Mouse (Mus musculus): ENCODE results near the gene Bcl11b. TPM values are rescaled to one million over a fixed set of nuclear protein-coding genes. Genes with fewer than 3 reads are reported as not detected.

Bcl11b gene
- polyA plus RNA-seq, 1 experiment from 2014 or later: 4.4 TPM

DNA sequence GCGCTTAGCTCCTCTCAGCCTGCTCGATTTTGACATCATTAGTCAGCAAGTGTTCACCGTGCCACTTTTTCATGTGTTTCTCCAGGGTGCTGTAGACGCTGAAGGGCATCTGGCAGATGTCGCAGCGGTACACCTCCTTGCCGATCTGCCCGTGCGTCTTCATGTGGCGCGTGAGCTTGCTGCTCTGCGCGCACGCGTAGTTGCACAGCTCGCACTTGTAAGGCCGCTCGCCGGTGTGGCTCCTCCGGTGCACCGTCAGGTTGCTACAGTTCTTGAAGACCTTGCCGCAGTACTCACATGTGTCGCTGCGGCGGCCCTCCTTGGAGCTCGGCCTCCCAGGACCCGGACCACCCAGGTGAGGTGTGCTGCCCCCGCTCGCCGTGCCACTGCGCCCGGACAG, 88.0 kb downstream of the Bcl11b start:
- no peak overlapping the region for H3K4me3 ChIP-seq (ENCODE audit: control insufficient read depth in 1 of 2, insufficient read depth in 1 of 2, low read depth in 1 of 2, low read length in 2 of 2)
- H3K36me3 ChIP-seq (ENCODE audit: control insufficient read depth, insufficient read depth, low read length): peaks cover 22% of the 10 kb centered on the region
- H3K27ac ChIP-seq (replicated peaks in 1 of 2; ENCODE audit: control insufficient read depth in 1 of 2, insufficient read depth in 1 of 2, low read depth in 2 of 2, low read length in 2 of 2): no peak overlapping the region
- H3K4me1 ChIP-seq (ENCODE audit: control insufficient read depth in 2 of 2, insufficient read depth in 2 of 2, low read length in 2 of 2): peaks cover 3 to 8% of the 10 kb centered on the region in 2 experiments; a peak in 2 of 4 replicates
- 96% methylated on average over 32 of the region's 32 CpGs for WGBS
- ATAC-seq (ENCODE audit: insufficient number of reproducible peaks, insufficient read depth, low FRiP score, low read depth): no peak
- no peak overlapping the region for H3K4me2 ChIP-seq (ENCODE audit: low read length)
- H3K9me3 ChIP-seq (ENCODE audit: control insufficient read depth, low read length): 0 out of 2 replicates have a peak, but pooled peaks cover 12% of the 10 kb centered on the region
- H3K27me3 ChIP-seq (ENCODE audit: control insufficient read depth, insufficient read depth, low read length): no peaks in the 10 kb centered on the region
- H3K9ac ChIP-seq (ENCODE audit: low read length): no peak overlapping the region

DNA sequence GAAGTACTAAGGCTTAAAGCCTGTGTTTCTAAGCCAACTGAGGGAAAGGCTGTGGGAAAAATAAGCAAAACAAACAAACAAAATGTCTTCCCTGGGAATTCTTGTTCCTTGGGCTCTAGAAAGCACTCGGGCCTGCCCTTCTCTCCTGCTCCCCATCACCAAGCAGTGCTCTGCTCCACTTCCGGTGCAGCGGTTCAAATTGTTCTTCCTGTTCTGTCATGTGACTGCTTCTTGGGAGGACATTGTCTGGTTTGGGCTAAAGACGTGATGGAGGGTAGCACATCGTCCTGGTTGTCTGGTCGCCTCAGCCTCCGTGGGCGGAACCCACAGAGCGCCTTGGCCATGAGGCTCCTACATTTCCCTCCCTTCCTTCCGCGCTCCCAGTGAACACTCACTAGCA, 94.6 kb downstream of the Bcl11b start:
- Histone ChIP-seq H3K36me3 (ENCODE audit: control insufficient read depth, insufficient read depth, low read length) (no peaks in the 10 kb centered on the region), H3K4me3 (ENCODE audit: control insufficient read depth in 1 of 2, insufficient read depth in 1 of 2, low read depth in 1 of 2, low read length in 2 of 2) (no peak overlapping the region), H3K27me3 (ENCODE audit: control insufficient read depth, insufficient read depth, low read length) (no peaks in the 10 kb centered on the region), H3K9me3 (ENCODE audit: control insufficient read depth, low read length) (peaks cover 10% of the 10 kb centered on the region; the same call in 1 of the 2 replicates), H3K4me2 (ENCODE audit: low read length) (no peak overlapping the region), H3K9ac (ENCODE audit: low read length) (no peak overlapping the region), H3K27ac (replicated peaks in 1 of 2; ENCODE audit: control insufficient read depth in 1 of 2, insufficient read depth in 1 of 2, low read depth in 2 of 2, low read length in 2 of 2) (no peak overlapping the region), H3K4me1 (ENCODE audit: control insufficient read depth in 2 of 2, insufficient read depth in 2 of 2, low read length in 2 of 2) (no peaks in the 10 kb centered on the region)
- 85% methylated on average over 11 of the region's 11 CpGs for WGBS
- no peak for ATAC-seq (ENCODE audit: insufficient number of reproducible peaks, insufficient read depth, low FRiP score, low read depth)

DNA sequence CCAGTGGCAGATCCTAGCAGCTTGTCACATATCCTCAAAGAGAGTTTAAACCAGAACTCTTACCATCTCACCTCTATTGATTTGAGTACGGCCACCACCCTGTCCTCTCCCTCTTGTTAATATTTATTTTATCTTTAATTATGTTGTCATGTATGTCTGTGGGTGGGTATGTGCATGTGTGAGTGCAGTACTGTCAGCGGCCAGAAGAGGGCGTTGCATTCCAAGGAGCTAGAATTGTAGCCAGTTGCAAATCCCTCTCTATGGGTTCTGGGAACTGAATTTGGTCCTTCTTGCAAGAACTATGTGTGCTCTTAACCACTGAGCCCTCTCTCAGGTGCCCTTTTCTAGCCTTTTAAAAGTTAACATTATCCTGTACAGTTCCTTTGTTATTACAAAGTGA, 98.1 kb downstream of the Bcl11b start:
- no peak for ATAC-seq (ENCODE audit: insufficient number of reproducible peaks, insufficient read depth, low FRiP score, low read depth)
- no peaks in the 10 kb centered on the region for H3K36me3 ChIP-seq (ENCODE audit: control insufficient read depth, insufficient read depth, low read length)
- H3K27me3 ChIP-seq (ENCODE audit: control insufficient read depth, insufficient read depth, low read length): no peaks in the 10 kb centered on the region
- WGBS: 92% methylated on average over 3 of the region's 3 CpGs
- no peak overlapping the region for H3K4me3 ChIP-seq (ENCODE audit: control insufficient read depth in 1 of 2, insufficient read depth in 1 of 2, low read depth in 1 of 2, low read length in 2 of 2)
- H3K4me1 ChIP-seq (ENCODE audit: control insufficient read depth in 2 of 2, insufficient read depth in 2 of 2, low read length in 2 of 2): no peaks in the 10 kb centered on the region
- no peak overlapping the region for H3K9ac ChIP-seq (ENCODE audit: low read length)
- peaks cover 10% of the 10 kb centered on the region; the same call in 1 of the 2 replicates for H3K9me3 ChIP-seq (ENCODE audit: control insufficient read depth, low read length)
- H3K4me2 ChIP-seq (ENCODE audit: low read length): no peak overlapping the region
- no peak overlapping the region for H3K27ac ChIP-seq (replicated peaks in 1 of 2; ENCODE audit: control insufficient read depth in 1 of 2, insufficient read depth in 1 of 2, low read depth in 2 of 2, low read length in 2 of 2)

DNA sequence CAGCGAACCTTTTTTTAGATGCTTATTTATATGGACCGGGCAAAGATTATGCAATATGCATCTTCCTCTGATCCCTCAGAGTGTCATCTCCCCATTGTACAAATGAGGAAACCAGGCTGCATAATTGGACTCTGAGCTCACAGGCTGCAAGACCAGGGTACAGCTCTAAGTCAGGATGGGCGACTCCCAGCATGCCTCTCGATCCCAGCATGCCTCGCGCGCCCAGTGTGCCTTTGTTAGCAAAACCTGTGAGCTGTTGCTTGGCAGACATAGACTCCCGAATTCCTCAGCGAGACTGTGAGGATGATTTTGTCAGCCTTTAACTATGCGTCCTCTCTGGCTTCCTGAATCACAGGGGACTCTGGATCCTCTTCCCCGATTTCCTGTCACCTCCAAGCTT, 98.9 kb downstream of the Bcl11b start:
- H3K9ac ChIP-seq (ENCODE audit: low read length): no peak overlapping the region
- H3K4me1 ChIP-seq (ENCODE audit: control insufficient read depth in 2 of 2, insufficient read depth in 2 of 2, low read length in 2 of 2): no peaks in the 10 kb centered on the region
- no peak overlapping the region for H3K4me2 ChIP-seq (ENCODE audit: low read length)
- no peaks in the 10 kb centered on the region for H3K36me3 ChIP-seq (ENCODE audit: control insufficient read depth, insufficient read depth, low read length)
- peaks cover 10% of the 10 kb centered on the region; the same call in 1 of the 2 replicates for H3K9me3 ChIP-seq (ENCODE audit: control insufficient read depth, low read length)
- H3K27me3 ChIP-seq (ENCODE audit: control insufficient read depth, insufficient read depth, low read length): no peaks in the 10 kb centered on the region
- H3K4me3 ChIP-seq (ENCODE audit: control insufficient read depth in 1 of 2, insufficient read depth in 1 of 2, low read depth in 1 of 2, low read length in 2 of 2): no peak overlapping the region
- WGBS: 77% methylated on average over 11 of the region's 11 CpGs
- no peak overlapping the region for H3K27ac ChIP-seq (replicated peaks in 1 of 2; ENCODE audit: control insufficient read depth in 1 of 2, insufficient read depth in 1 of 2, low read depth in 2 of 2, low read length in 2 of 2)
- no peak for ATAC-seq (ENCODE audit: insufficient number of reproducible peaks, insufficient read depth, low FRiP score, low read depth)

- ATAC-seq (ENCODE audit: insufficient number of reproducible peaks, insufficient read depth, low FRiP score, low read depth): no peak
- 42% methylated on average over 9 of the region's 9 CpGs for WGBS
These were observed 99.5 kb downstream of the Bcl11b start for GRCm38 (mm10) chr12:107903949-107904348.

DNA sequence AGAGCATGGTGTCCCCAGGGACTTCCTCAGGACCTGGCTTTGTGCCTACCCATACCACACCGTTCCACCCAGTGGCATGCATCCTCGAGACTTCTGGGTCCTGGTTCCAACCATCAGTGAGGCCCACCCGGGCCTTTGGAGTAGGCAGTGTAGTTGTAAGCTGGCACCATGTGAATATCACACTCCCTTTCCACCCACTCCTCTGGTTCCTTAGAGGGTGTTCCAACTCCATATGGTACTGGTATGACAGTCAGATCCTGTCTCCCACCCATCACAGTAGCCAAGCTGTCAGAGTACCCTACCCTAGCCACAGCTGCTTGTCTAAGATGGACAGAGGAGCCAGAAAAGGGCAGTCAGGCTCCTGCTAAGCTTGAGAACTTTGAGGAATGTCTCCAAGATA, 112.0 kb downstream of the Bcl11b start:
- no peaks in the 10 kb centered on the region for H3K27me3 ChIP-seq (ENCODE audit: control insufficient read depth, insufficient read depth, low read length)
- no peak overlapping the region for H3K4me3 ChIP-seq (ENCODE audit: control insufficient read depth in 1 of 2, insufficient read depth in 1 of 2, low read depth in 1 of 2, low read length in 2 of 2)
- no peak overlapping the region for H3K27ac ChIP-seq (replicated peaks in 1 of 2; ENCODE audit: control insufficient read depth in 1 of 2, insufficient read depth in 1 of 2, low read depth in 2 of 2, low read length in 2 of 2)
- H3K9ac ChIP-seq (ENCODE audit: low read length): no peak overlapping the region
- no peaks in the 10 kb centered on the region for H3K9me3 ChIP-seq (ENCODE audit: control insufficient read depth, low read length)
- peaks cover 0 to 2% of the 10 kb centered on the region in 2 experiments; a peak in 2 of 4 replicates for H3K4me1 ChIP-seq (ENCODE audit: control insufficient read depth in 2 of 2, insufficient read depth in 2 of 2, low read length in 2 of 2)
- no peaks in the 10 kb centered on the region for H3K36me3 ChIP-seq (ENCODE audit: control insufficient read depth, insufficient read depth, low read length)
- WGBS: 84% methylated on average over 3 of the region's 3 CpGs
- no peak for ATAC-seq (ENCODE audit: insufficient number of reproducible peaks, insufficient read depth, low FRiP score, low read depth)
- H3K4me2 ChIP-seq (ENCODE audit: low read length): no peak overlapping the region

More at GRCm38 (mm10) chr12:107903949-107904348, 99.5 kb downstream of the Bcl11b start:
- peaks cover 10% of the 10 kb centered on the region; the same call in 1 of the 2 replicates for H3K9me3 ChIP-seq (ENCODE audit: control insufficient read depth, low read length)
- no peak overlapping the region for H3K27ac ChIP-seq (replicated peaks in 1 of 2; ENCODE audit: control insufficient read depth in 1 of 2, insufficient read depth in 1 of 2, low read depth in 2 of 2, low read length in 2 of 2)
- H3K36me3 ChIP-seq (ENCODE audit: control insufficient read depth, insufficient read depth, low read length): no peaks in the 10 kb centered on the region
- no peaks in the 10 kb centered on the region for H3K4me1 ChIP-seq (ENCODE audit: control insufficient read depth in 2 of 2, insufficient read depth in 2 of 2, low read length in 2 of 2)
- H3K4me2 ChIP-seq (ENCODE audit: low read length): no peak overlapping the region
- no peaks in the 10 kb centered on the region for H3K27me3 ChIP-seq (ENCODE audit: control insufficient read depth, insufficient read depth, low read length)
- H3K9ac ChIP-seq (ENCODE audit: low read length): no peak overlapping the region
- H3K4me3 ChIP-seq (ENCODE audit: control insufficient read depth in 1 of 2, insufficient read depth in 1 of 2, low read depth in 1 of 2, low read length in 2 of 2): no peak overlapping the region

DNA sequence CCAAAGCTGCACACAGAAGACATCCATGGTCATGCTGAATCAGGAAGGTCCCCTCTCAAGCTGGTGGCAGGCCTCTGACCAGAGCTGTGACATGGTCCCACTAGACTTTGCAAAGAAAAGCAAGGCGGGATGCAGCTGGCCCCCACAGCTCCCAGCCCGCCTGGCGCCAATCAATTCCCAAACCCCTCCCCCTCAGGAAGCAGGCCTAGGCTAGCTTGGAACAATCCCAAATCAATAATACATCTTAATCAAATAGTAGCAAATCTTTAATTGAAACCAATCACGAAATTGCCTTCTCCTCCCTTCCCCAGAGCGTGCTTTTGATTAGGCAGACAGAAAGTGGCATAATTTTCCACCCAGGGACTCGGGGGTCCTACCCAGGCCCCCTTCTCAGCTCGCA, 113.1 kb downstream of the Bcl11b start:
- Histone ChIP-seq H3K36me3 (ENCODE audit: control insufficient read depth, insufficient read depth, low read length) (no peaks in the 10 kb centered on the region), H3K4me1 (ENCODE audit: control insufficient read depth in 2 of 2, insufficient read depth in 2 of 2, low read length in 2 of 2) (peaks cover 0 to 2% of the 10 kb centered on the region in 2 experiments; a peak in 2 of 4 replicates), H3K9me3 (ENCODE audit: control insufficient read depth, low read length) (no peaks in the 10 kb centered on the region), H3K4me3 (ENCODE audit: control insufficient read depth in 1 of 2, insufficient read depth in 1 of 2, low read depth in 1 of 2, low read length in 2 of 2) (no peak overlapping the region), H3K27ac (replicated peaks in 1 of 2; ENCODE audit: control insufficient read depth in 1 of 2, insufficient read depth in 1 of 2, low read depth in 2 of 2, low read length in 2 of 2) (no peak overlapping the region), H3K27me3 (ENCODE audit: control insufficient read depth, insufficient read depth, low read length) (no peaks in the 10 kb centered on the region), H3K4me2 (ENCODE audit: low read length) (no peak overlapping the region), H3K9ac (ENCODE audit: low read length) (no peak overlapping the region)
- 84% methylated on average over 7 of the region's 7 CpGs for WGBS
- ATAC-seq (ENCODE audit: insufficient number of reproducible peaks, insufficient read depth, low FRiP score, low read depth): no peak

DNA sequence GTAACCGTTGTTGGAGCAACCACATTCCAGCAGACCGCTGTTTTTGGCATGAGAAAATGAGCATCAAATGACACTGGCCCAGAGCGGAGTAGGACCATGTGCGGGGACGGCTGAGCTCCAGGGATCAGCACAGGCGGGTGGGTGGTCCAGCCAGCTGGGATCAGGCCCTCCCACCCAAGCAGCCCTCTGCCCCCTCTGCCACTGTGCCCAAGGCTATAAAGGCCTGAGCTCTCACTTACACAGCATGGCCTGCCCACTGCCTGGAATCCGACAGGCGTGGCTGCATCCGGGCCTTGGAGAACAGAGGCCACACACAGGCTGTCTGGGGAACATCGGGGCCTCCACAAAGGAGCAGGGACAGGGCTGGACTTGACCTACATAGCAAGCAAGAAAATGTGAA, 113.6 kb downstream of the Bcl11b start:
- 75% methylated on average over 10 of the region's 10 CpGs for WGBS
- no peaks in the 10 kb centered on the region for H3K36me3 ChIP-seq (ENCODE audit: control insufficient read depth, insufficient read depth, low read length)
- H3K27me3 ChIP-seq (ENCODE audit: control insufficient read depth, insufficient read depth, low read length): no peaks in the 10 kb centered on the region
- H3K9ac ChIP-seq (ENCODE audit: low read length): no peak overlapping the region
- H3K9me3 ChIP-seq (ENCODE audit: control insufficient read depth, low read length): no peaks in the 10 kb centered on the region
- no peak overlapping the region for H3K4me2 ChIP-seq (ENCODE audit: low read length)
- no peak overlapping the region for H3K27ac ChIP-seq (replicated peaks in 1 of 2; ENCODE audit: control insufficient read depth in 1 of 2, insufficient read depth in 1 of 2, low read depth in 2 of 2, low read length in 2 of 2)
- H3K4me1 ChIP-seq (ENCODE audit: control insufficient read depth in 2 of 2, insufficient read depth in 2 of 2, low read length in 2 of 2): peaks cover 0 to 2% of the 10 kb centered on the region in 2 experiments; a peak in 2 of 4 replicates
- ATAC-seq (ENCODE audit: insufficient number of reproducible peaks, insufficient read depth, low FRiP score, low read depth): no peak
- no peak overlapping the region for H3K4me3 ChIP-seq (ENCODE audit: control insufficient read depth in 1 of 2, insufficient read depth in 1 of 2, low read depth in 1 of 2, low read length in 2 of 2)
